Mouse (Mus musculus): ENCODE measurements at regions not wholly inside any gene's neighbourhood (a gene's known extent, or its start where the extent isn't known, plus 50 kb on each side); places are given as distances from the start of the nearest gene placed in this dataset.

DNA sequence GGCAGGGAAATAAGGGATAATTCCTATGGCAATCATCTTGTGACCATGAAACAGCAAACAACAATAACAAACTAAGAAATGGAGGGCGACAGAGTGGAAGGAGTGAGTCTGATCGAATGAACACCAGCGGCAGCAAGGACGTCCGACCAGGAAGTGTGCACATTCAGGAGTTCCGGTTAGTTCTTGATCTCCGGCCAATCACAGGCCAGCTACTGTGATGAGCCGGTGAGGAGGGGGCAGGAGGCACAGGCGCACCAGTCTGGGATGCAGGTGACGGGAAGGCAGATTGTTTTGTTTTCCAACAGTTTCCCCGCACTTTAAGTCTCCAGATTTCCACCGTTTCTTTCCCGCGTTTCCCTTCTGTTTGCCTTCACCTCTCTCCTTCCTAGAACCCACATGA, 50.3 kb upstream of the Hunk start:
- ATAC-seq (ENCODE audit: poor library complexity, severe bottlenecking): no peak

GRCm38 (mm10) chr16:90333876-90334825, 49.8 kb upstream of the Scaf4 start:
- 0 out of 2 replicates have a peak, but pooled peaks have one; percentile 35 for ATAC-seq (ENCODE audit: poor library complexity, severe bottlenecking)

Measured in megakaryocyte, adult 5-6 weeks (primary cell).